Mouse (Mus musculus) right cerebral cortex, postnatal 14 days (tissue): ENCODE data around the gene Thsd7a.

ENCODE experiments used
- DNase-seq: peaks from one replicate; pipeline ENCODE4 v3.0.0; 2022

Gene Thsd7a

GRCm38 (mm10) chr6:12628637-12629246 lies 120.5 kb downstream of the Thsd7a start:
- no peak for DNase-seq

- DNase-seq = peak; percentile 15
Observed at GRCm38 (mm10) chr6:12606638-12607246, 142.5 kb downstream of the Thsd7a start.

GRCm38 (mm10) chr6:12602927-12603326 lies 146.3 kb downstream of the Thsd7a start:
- no peak for DNase-seq

- DNase-seq = no peak
Observed at GRCm38 (mm10) chr6:12602161-12602560, 147.0 kb downstream of the Thsd7a start.

GRCm38 (mm10) chr6:12584456-12584855 lies 164.8 kb downstream of the Thsd7a start:
- DNase-seq = no peak

GRCm38 (mm10) chr6:12581143-12581542 lies 168.1 kb downstream of the Thsd7a start:
- no peak for DNase-seq

GRCm38 (mm10) chr6:12575619-12576216 lies 173.5 kb downstream of the Thsd7a start:
- DNase-seq = no peak

GRCm38 (mm10) chr6:12572202-12572601 lies 177.0 kb downstream of the Thsd7a start:
- no peak for DNase-seq

GRCm38 (mm10) chr6:12565136-12565535 lies 184.1 kb downstream of the Thsd7a start:
- DNase-seq = no peak

GRCm38 (mm10) chr6:12562336-12562735 lies 186.9 kb downstream of the Thsd7a start:
- no peak for DNase-seq

- DNase-seq = no peak
Observed at GRCm38 (mm10) chr6:12560500-12560899, 188.7 kb downstream of the Thsd7a start.

- no peak for DNase-seq
Observed at GRCm38 (mm10) chr6:12555114-12556099, 193.8 kb downstream of the Thsd7a start.

GRCm38 (mm10) chr6:12551176-12551575 lies 198.0 kb downstream of the Thsd7a start:
- DNase-seq = no peak

GRCm38 (mm10) chr6:12550054-12550655 lies 199.1 kb downstream of the Thsd7a start:
- DNase-seq = no peak

GRCm38 (mm10) chr6:12544096-12544495 lies 205.1 kb downstream of the Thsd7a start:
- DNase-seq = no peak

- DNase-seq = no peak
Observed at GRCm38 (mm10) chr6:12542496-12542895, 206.7 kb downstream of the Thsd7a start.

GRCm38 (mm10) chr6:12519121-12519520 lies 230.1 kb downstream of the Thsd7a start:
- DNase-seq = no peak

GRCm38 (mm10) chr6:12518283-12518903 lies 230.8 kb downstream of the Thsd7a start:
- DNase-seq = no peak

- no peak for DNase-seq
Observed at GRCm38 (mm10) chr6:12517726-12518125, 231.5 kb downstream of the Thsd7a start.

- no peak for DNase-seq
Observed at GRCm38 (mm10) chr6:12506877-12507276, 242.3 kb downstream of the Thsd7a start.

GRCm38 (mm10) chr6:12503867-12504266 lies 245.3 kb downstream of the Thsd7a start:
- no peak for DNase-seq

GRCm38 (mm10) chr6:12500888-12501287 lies 248.3 kb downstream of the Thsd7a start:
- no peak for DNase-seq
